Mouse (Mus musculus) kidney, embryonic 15.5 days (tissue): ENCODE data around the gene Pced1a. TPM values are rescaled to one million over a fixed set of nuclear protein-coding genes. Genes with fewer than 3 reads are reported as not detected.
"Not testable (repeated sequence)": the region's sequence is repeated elsewhere in the genome, so short reads cannot be mapped to it uniquely, and the experiment has no call there.

Experiments
- ATAC-seq: fragments of 200-750 bp; cut with Nextera tagmentation; replicated peaks from 2 replicates; pipeline ENCODE4 v1.8.0; 2017; ENCODE audit warnings: moderate TSS enrichment; ENCODE audit not compliant: low FRiP score
- H3K27ac ChIP-seq: fragments of 300-500 bp; sonication (generic); 2 replicates; pipeline ENCODE4 v1.5.1; 2015; ENCODE audit warnings: mild to moderate bottlenecking, inconsistent platforms
- H3K27me3 ChIP-seq: fragments of 300-500 bp; sonication (generic); 2 replicates; pipeline ENCODE4 v1.6.1; 2015; ENCODE audit warnings: inconsistent platforms
- H3K36me3 ChIP-seq: fragments of 300-500 bp; sonication (generic); 2 replicates; pipeline ENCODE4 v1.6.1; 2015; ENCODE audit warnings: inconsistent platforms
- H3K4me1 ChIP-seq: fragments of 300-500 bp; sonication (generic); 2 replicates; pipeline ENCODE4 v1.6.1; 2015; ENCODE audit warnings: inconsistent platforms
- H3K4me2 ChIP-seq: fragments of 300-500 bp; sonication (generic); 2 replicates; pipeline ENCODE4 v1.6.1; 2015; ENCODE audit warnings: moderate library complexity, mild to moderate bottlenecking, inconsistent platforms
- H3K4me3 ChIP-seq: fragments of 300-500 bp; sonication (generic); replicated peaks from 2 replicates; pipeline ENCODE4 v1.5.1; 2015; ENCODE audit warnings: mild to moderate bottlenecking, inconsistent platforms
- H3K9ac ChIP-seq: fragments of 300-500 bp; sonication (generic); 2 replicates; pipeline ENCODE4 v1.6.1; 2015; ENCODE audit warnings: mild to moderate bottlenecking, inconsistent platforms
- H3K9me3 ChIP-seq: fragments of 300-500 bp; sonication (generic); replicated peaks from 2 replicates; pipeline ENCODE4 v1.6.1; 2016; ENCODE audit warnings: inconsistent platforms
- WGBS: fragments of 180-500 bp; shearing (Covaris S2); methylation state at CpG from one replicate; pipeline ENCODE4 v1.1.7; 2015; ENCODE audit warnings: mixed read lengths; 5-methylcytosine and 5-hydroxymethylcytosine counted together
- polyA plus RNA-seq: library from polyadenylated mRNA; unstranded; fragments of >200 nt; fragmentation: Nextera tagmentation; extraction: Ambion mirVana; gene quantifications from 2 replicates; pipeline ENCODE4 v1.2.1, GENCODE M21; 2015

Gene Pced1a
- polyA plus RNA-seq, 1 experiment from 2014 or later, result 19.0 TPM

- ATAC-seq, result no peak
- H3K9me3 ChIP-seq, result no peaks in the 10 kb centered on the region
- no peak overlapping the region for H3K9ac ChIP-seq
- H3K4me1 ChIP-seq, result no peaks in the 10 kb centered on the region
- no peaks in the 10 kb centered on the region for H3K36me3 ChIP-seq
- H3K4me2 ChIP-seq, result no peak overlapping the region
- H3K27me3 ChIP-seq, result no peaks in the 10 kb centered on the region
- WGBS, result 78% methylated on average over 4 of the region's 4 CpGs
- H3K4me3 ChIP-seq, result no peak overlapping the region
- H3K27ac ChIP-seq, result no peak overlapping the region
Observed at GRCm38 (mm10) chr2:130374951-130375350, 49.5 kb downstream of the Pced1a start.

GRCm38 (mm10) chr2:130373026-130373425 is 51.5 kb downstream of the Pced1a start:
- 38% methylated on average over 1 of the region's 1 CpGs for WGBS

GRCm38 (mm10) chr2:130367386-130367785 is 57.1 kb downstream of the Pced1a start:
- Histone ChIP-seq H3K27me3 (peaks cover 35% of the 10 kb centered on the region), H3K4me3 (no peak overlapping the region), H3K9me3 (no peaks in the 10 kb centered on the region), H3K27ac (no peak overlapping the region), H3K9ac (no peak overlapping the region), H3K4me1 (peaks cover 12% of the 10 kb centered on the region), H3K36me3 (no peaks in the 10 kb centered on the region), H3K4me2 (no peak overlapping the region)
- 64% methylated on average over 4 of the region's 4 CpGs for WGBS
- ATAC-seq, result no peak

More at GRCm38 (mm10) chr2:130373026-130373425, 51.5 kb downstream of the Pced1a start:
- not testable (repeated sequence) for H3K27ac ChIP-seq, H3K9me3 ChIP-seq, H3K27me3 ChIP-seq, H3K4me1 ChIP-seq, H3K36me3 ChIP-seq, ATAC-seq, H3K4me2 ChIP-seq, H3K9ac ChIP-seq, H3K4me3 ChIP-seq

Other genes starting within 250 kb of the Pced1a start
- 653 and 661 TPM in 2 replicates for gene Snrpb, start 245.3 kb downstream of the Pced1a start, polyA plus RNA-seq
- gene Tmc2, start 229.5 kb downstream of the Pced1a start, polyA plus RNA-seq, result not detected in 2 replicates
- gene Nop56, start 150.3 kb downstream of the Pced1a start, polyA plus RNA-seq, result 317 and 325 TPM in 2 replicates
- 188 and 191 TPM in 2 replicates for gene Idh3b, start 140.2 kb downstream of the Pced1a start, polyA plus RNA-seq
- gene Ebf4, start 129.5 kb downstream of the Pced1a start, polyA plus RNA-seq, result 2.1 and 2.8 TPM in 2 replicates
- gene Cpxm1, start 27.1 kb downstream of the Pced1a start, polyA plus RNA-seq, result 82.1 and 87.4 TPM in 2 replicates
- gene Gm28372, start 19.5 kb downstream of the Pced1a start, polyA plus RNA-seq, result 0.09 TPM in 1 of 2 replicates, not detected in the other
- gene 1700020A23Rik, start 19.4 kb downstream of the Pced1a start, polyA plus RNA-seq, result not detected in 2 replicates
- gene Tmem239, start 18.2 kb downstream of the Pced1a start, polyA plus RNA-seq, result not detected in 2 replicates
- 101 and 103 TPM in 2 replicates for gene Vps16, start 362 bp downstream of the Pced1a start, polyA plus RNA-seq
- gene Ptpra, start 25.6 kb upstream of the Pced1a start, polyA plus RNA-seq, result 87.9 and 92.2 TPM in 2 replicates
- 89.8 and 97.7 TPM in 2 replicates for gene Mrps26, start 139.0 kb upstream of the Pced1a start, polyA plus RNA-seq
- gene Oxt, start 151.5 kb upstream of the Pced1a start, polyA plus RNA-seq, result not detected in 2 replicates
- gene Avp, start 157.9 kb upstream of the Pced1a start, polyA plus RNA-seq, result not detected in 2 replicates
- gene Fastkd5, start 205.3 kb upstream of the Pced1a start, polyA plus RNA-seq, result 17.3 TPM in 2 replicates
- 12.6 and 13.6 TPM in 2 replicates for gene Ubox5, start 205.3 kb upstream of the Pced1a start, polyA plus RNA-seq
- gene Lzts3, start 218.1 kb upstream of the Pced1a start, polyA plus RNA-seq, result 12.2 and 13.0 TPM in 2 replicates
- 64.7 and 76.8 TPM in 2 replicates for gene Ddrgk1, start 240.0 kb upstream of the Pced1a start, polyA plus RNA-seq
- 118 and 120 TPM in 2 replicates for gene Itpa, start 242.9 kb upstream of the Pced1a start, polyA plus RNA-seq